Mouse (Mus musculus): Measurements from ENCODE around the gene Krt1.

Gene Krt1

DNA sequence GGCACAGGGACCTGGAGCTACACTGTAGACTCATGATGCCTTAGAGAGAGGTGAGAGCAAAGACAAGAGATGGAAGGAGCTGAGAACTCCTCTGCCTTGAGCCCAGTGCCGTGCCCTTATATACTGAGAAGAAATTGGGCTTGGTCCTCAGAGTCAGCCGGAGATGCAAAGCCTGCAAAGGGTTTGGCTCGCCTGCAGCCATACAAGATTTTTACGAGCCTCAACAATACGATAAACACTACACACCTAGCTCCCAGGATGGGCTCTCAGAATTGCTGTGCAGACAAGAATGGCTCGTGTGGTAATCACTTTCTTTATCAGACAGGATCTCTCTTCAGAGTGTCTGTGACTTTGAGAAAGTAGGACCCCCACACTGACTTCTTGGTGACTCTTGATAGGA, at the start of gene Krt1:
Gene Krt1 (minus strand): TSS at position 101 of the 400 bp plus-strand sequence.
- DNase-seq (ENCODE audit: low spot score in 2 of 2): no peak

DNA sequence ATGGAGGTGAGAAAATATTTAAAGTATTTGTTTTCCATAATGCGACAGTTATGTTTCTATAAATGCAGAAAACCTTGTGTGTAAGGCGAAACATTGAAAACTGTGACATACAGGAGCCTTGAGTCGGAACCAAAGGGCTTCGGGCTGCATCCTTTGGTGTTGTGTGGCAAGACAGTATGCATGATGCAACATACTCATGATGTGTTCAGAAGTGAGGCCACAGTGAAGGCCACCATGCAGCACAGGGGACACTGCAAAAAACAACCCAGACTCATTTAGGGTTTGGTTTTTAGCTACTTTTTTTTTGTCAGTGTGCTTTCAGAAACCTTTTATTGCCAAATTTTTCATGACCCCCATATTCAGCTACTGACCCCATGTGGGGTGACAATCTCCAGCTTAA, 44.6 kb upstream of the Krt1 start:
- DNase-seq (ENCODE audit: low spot score in 2 of 2): no peak

DNA sequence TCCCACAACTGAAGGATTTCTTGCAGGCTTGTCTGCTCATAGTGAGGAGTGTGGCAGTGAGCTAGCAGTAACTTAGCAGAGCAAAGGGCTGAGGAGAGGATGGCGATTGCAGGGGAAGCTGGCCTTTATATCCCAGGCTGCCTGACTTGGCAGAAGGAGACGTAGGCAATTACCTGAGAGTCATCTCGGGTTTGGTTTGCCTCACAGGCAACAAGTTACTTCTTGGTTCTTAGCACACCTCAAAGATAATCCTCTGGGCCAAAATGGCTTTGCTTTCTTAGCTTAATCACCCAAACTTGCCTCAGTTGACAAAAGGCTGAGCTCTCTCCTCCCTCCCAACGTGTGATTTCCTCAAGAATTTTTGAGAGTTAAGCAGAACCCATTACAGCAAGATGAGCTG, 42.2 kb upstream of the Krt1 start, which contains the start of gene Krt76:
Gene Krt76 (minus strand): TSS at position 101 of the 400 bp plus-strand sequence.
- no peak for DNase-seq (ENCODE audit: low spot score in 2 of 2)

DNA sequence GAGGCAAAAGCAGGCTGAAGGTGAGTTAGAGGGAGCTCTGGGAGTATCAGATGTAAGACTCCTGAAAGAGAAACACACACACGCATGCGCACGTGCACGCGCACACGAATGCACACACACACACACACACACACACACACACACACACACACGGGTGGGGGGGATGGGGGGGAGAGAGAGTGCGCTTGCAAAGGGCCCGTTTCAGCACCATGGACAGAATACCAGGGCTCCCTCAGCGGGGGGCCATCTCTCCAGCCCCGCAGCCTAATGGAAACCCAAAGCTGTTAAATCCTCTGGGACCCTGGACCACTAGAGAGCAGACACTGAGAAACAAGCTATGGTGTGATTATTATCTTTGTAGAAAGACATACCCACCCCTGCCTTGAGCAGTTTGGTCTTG, 29.2 kb upstream of the Krt1 start:
- no peak for DNase-seq (ENCODE audit: low spot score in 2 of 2)

DNA sequence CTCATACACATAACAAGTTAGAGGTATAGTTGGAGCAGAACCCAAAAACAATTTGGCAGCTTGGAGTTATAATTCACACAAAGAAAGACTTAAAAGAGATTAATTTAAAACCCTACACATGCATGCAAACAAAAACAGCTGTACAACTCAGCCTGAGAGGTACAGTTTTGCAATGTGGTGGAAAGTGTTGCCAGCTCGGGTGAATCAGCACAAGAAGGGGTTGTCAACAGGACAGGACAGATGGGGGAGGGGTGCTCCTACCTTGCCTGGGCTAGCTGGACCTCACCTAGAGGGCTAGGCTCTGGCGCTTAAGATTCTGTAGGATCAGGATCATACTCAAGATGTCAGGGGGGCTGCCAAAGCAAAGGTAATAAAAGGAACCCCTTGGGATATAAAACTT, 27.4 kb upstream of the Krt1 start:
- DNase-seq (ENCODE audit: low spot score in 2 of 2): no peak

DNA sequence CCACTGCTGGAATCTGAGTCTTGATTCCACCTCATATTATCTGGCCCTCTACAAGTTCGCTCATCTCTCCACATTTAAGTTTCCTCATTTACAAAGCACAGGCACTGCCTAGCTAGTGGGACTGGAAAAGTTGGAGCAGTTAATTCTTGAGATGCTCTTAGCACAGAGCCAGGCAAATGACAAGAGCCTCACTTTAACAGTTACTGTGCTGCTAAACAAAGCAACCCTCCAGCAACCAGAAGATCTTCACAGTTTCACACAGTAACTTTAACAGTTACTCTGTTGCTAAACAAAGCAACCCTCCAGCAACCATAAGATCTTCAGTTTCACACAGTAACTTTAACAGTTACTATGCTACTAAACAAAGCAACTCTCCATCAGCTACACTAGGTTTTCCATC, 23.8 kb upstream of the Krt1 start:
- DNase-seq (ENCODE audit: low spot score in 2 of 2): no peak

DNA sequence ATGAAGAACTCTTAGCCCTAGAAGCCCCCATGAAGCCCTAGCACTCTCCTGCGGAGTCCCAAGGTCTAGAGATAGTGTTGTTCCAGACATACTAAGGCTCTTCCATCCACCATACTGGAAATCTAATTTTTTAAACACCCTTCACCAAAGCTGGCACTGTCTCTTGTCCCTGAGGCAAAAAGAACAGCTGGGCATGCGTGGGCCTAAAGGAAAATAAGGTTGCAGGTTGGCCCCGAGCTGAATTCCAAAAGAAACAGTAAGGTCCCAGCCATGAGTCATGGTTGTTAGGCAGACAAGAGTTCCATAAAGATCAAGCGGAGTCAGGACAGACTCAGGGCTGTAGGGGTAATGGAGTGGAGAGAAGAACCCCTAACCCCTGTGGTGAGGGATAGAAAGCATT, 22.6 kb upstream of the Krt1 start:
- DNase-seq (ENCODE audit: low spot score in 2 of 2): no peak

DNA sequence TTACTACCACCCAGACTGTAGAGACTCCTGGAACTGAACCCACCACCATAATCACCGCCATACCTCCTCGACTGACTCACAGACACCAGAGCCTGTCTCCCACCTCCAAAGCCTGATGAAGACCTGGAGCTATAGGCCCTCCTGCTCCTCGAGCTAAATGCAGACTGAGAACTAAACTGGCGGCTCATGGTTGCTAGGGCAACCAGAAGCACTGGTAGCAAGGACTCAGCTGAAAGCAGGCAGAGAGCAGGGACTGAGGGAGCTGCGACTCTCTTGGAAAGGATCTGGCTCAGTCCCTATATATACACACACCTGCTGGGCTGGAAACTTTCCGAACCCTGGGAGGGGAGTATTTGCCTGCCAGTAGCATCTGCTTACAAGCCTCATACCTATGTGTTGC, 18.8 kb upstream of the Krt1 start, which contains the start of gene Krt77:
Gene Krt77 (minus strand): TSS at position 275 of the 400 bp plus-strand sequence.
- no peak for DNase-seq (ENCODE audit: low spot score in 2 of 2)

DNA sequence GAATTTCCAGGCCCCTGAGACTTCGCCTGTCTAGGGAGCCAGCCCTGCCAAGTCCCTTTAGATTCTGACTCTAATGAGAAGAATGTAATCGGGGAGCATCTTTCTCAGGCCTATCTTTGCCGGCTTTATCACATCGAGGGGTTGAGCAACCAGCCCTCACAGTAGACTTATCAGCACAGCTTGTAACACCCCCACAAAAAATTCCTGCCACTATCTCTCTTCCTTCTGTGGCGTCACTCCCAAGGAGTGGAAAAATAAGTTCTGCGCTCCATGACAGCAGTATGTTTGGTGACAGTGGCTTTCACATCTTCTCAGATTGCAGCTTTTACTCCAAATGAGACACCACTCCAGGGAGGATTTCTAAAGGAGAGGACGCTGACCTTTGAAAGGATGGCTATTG, 16.2 kb upstream of the Krt1 start:
- DNase-seq (ENCODE audit: low spot score in 2 of 2): no peak

DNA sequence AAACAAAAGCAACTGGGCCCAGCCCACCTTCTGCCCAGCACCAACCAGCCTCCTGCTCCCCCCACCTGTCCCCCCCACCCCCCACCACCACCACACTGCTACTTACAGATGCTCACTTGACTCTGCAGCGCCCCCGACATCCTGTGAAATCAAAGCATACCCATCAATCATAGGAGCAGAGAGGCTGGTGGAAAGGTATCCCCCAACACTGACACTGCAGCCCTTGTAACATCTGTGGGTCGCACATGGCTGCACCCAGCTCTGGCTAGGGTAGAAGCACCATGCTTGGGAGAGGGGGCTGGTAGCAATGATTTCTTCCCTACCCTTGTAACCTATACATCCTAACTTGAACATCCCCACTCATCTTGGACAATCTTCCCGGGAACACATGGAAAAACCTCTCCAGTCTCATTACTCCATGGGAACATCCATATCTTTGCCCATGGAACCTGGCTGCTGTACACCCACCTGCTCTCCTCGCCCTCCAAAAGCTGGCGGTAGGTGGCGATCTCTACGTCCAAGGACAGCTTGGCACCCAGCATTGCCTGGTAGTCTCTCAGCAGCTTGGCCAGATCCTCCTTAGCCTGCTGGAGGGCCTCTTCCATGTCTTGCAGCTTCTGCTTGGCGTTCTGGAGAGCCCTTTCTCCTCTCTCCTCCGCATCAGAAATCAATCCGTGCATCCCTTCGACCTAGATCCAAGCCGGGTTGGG, 10.0 kb upstream of the Krt1 start:
- DNase-seq (ENCODE audit: low spot score in 2 of 2): no peak

DNA sequence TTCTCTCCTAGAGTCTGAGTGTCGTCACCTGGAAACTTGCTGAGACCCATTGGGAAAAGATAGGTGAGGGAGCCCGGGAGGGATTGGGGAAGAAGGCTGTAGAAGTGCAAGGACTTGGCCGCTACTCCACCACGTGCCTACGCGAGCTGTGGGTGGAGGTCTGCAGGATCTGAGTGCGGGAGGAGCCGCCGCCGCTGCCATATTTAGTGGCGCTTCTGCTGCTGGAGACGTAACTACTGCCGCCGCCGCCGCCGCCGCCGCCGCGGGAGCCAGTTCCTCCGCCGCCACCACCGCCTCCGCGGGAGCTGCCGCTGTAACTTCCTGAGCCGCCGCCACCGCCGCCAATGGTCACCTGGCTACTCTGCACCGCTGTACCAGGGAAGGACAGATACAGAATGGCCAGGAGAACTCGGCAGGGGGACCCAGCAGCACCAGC, 9.2 kb upstream of the Krt1 start:
- no peak for DNase-seq (ENCODE audit: low spot score in 2 of 2)

DNA sequence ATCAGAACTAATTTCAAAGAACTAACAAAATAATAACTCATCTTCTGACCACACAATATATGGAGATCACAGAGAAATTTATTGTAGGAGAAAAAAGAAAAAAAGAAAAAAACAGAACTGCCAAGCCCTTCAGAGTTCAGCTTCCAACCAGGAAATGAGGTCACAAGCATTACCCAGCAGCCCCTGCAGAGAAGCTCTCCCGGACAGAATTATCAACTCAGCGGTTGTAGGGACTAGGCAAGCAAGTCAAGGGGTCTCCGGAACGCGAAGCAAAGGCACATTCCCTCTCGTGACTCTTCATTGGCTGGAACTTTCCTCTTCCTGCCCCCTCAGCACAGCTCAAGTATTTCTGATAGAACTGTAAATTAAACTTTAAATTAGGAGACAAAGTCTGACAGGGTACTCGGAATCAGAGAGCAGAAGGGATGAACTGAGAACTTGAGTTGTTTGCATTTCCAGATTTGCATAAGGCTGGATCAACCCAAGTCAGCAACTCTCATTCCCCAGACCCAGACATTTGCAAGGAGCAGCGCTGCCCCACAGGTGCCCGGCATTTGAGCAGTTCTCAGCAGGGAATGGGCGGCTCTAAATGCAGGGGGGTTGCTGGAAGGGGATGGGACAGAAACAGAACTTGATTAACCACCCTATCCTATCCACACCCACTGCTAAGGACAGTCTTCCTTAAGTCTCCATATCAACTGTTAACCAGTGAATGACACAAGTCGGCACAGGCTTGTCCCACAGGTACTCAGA, 8.3 kb upstream of the Krt1 start:
- DNase-seq (ENCODE audit: low spot score in 2 of 2): no peak

DNA sequence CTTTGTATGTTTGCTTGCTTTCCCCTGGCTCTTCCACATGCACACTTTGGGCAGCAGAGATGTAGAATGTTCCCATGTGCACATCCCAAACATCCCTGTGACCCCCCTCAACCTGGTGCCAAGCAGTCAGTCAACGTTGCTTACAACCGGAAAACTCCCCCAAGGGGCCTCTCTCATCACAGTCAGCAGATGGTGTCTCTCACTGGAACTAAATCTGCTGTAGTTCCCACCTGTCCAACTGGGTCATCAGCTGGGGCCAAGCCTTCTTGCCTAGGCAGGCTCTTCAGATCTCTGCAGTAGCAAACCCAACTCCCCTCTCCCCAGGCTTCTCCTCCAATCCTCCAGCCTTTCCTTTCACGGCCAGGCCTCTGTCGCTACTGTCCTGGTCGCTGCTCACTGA, 6.1 kb upstream of the Krt1 start:
- no peak for DNase-seq (ENCODE audit: low spot score in 2 of 2)

DNA sequence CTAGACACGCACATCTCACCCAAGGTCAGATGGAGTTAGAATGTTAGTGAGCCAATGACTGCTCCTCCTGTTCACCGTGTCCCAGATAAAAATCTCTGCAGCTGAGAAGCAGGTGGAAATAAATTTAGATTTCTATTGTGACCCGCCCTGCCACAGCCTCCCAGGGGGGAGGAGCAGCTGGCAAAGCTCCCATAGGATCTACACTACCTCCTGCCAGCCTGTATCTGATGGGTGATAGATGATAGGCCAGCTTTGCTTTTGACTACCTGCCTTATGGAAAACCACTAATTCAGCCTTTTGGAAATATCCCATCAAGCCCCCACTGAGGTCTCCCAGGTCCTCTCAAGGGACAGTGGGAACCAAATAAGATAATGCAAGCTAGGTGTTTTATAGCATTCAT, 5.1 kb upstream of the Krt1 start:
- DNase-seq (ENCODE audit: low spot score in 2 of 2): no peak

DNA sequence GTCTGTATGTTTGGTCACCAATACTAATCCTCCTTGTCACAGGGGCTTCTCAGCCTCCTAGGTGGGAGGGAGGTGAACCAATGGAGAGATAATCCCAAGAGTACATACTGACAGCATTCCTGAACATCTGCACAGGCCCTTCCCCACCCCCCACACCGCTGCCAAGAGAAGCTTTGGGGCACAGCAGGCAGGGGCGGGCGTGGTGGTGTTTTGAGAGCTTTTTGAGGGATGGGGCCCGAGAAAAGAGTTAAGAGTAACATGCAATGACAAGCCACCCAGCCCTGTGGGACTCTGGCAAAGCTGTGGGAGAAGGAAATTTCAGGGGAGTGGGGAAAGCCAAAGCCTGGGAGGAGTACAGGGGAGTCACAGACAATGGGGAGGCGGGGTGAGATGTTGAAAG, 3.7 kb upstream of the Krt1 start:
- no peak for DNase-seq (ENCODE audit: low spot score in 2 of 2)

DNA sequence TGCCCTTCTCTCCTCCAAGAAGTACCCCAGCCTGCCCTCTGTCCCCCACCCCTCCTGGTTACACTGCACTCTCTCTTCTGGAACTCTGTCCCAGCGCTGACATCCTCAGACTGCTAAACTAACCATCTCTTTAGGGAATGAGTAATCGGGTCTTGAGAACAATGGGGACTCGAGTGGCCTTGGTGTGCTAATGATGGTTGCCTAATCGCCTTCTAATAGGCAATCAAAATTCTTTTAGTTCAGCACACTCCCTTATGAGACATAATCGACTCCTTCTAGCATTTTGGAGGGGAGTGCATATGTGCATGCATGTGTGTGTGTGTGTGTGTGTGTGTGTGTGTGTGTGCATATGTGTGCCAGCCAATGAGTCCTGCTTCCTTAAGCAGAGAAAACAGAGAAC, 2.0 kb upstream of the Krt1 start:
- no peak for DNase-seq (ENCODE audit: low spot score in 2 of 2)

DNA sequence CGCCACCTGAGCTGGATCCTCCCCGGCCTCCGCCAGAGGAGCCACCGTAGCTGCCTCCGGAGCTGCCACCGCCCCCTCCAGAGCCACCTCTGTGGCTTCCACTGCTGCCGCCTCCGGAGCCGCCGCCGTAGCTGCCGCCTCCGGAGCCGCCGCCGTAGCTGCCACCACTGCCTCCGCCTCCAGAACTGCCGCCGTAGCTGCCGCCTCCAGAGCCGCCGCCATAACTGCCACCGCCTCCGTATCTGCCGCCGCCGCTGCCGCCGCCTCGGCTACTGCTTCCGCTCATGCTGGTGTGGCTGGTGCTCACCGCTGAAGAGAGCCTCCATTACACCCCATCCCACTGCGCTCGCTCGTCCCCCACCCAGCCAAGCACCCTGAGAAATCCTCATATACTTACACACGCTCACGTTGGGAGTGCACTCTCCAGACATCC, 4.6 kb downstream of the Krt1 start:
- peak in 1 of 2 experiments; percentile 65 for DNase-seq (ENCODE audit: low spot score in 2 of 2)

DNA sequence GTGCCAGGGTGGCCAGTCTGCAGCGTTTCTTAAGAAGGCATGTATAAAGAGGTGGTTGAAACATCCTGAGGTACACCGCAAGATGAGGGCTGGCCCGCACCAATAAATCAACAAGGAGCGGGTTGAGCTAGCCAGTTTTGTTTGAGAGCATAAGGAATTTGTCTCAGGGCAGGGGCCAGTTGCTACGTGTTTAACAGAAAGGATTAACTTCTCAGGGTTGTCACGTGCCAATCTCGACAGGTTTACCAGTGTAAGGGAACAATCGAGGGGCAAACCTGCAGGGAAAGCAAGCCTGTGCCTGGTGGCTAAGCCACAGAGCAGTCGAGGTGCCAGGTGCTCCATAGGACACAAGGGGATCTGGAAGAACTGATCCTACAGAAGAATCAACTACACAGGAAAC, 7.4 kb downstream of the Krt1 start:
- DNase-seq (ENCODE audit: low spot score in 2 of 2): no peak

DNA sequence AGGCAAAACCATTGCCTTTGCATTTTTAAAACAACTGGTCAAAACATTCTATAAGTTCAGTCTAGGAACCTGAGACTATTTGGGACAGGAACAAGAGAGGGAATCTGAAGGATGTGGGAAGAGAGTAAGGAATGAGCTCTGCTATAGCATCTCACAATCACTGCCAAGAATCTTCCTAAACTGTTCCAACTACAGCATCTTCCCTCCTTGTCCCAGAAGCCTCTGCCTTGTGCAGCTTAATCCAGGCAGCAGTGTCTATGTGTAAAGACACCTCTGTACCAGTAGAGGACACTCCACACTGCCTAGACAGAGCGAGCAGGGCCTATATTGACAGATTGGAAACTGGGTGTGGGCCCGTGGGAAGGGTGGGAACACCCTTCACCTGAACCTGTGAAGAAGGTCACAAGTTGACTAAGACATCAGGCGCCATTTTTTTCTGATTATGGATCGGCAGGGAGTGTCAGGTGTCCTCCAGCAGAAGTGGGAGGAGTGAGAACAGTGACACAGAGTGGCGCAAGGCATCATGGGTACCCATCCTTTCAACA, 15.7 kb downstream of the Krt1 start:
- no peak for DNase-seq (ENCODE audit: low spot score in 2 of 2)

DNA sequence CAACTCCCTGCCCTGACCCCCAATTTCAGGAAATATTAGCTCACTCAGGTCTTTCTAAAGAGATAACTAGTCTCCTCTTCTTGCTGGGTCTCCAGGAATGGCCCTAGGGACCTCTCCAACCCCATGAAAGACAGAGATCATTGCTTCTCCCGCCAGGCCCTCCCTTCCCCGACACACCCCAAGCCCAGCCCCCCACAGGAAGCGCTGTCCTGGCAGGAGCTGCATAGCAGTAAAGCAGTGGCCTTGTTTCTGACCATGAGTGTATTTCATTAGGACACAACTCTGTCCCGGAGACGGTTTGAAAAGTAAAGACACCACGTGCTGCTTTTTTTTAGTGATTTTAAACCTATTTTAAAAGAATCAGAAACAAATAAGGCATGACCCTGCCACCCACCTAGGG, 17.5 kb downstream of the Krt1 start:
- no peak for DNase-seq (ENCODE audit: low spot score in 2 of 2)

DNA sequence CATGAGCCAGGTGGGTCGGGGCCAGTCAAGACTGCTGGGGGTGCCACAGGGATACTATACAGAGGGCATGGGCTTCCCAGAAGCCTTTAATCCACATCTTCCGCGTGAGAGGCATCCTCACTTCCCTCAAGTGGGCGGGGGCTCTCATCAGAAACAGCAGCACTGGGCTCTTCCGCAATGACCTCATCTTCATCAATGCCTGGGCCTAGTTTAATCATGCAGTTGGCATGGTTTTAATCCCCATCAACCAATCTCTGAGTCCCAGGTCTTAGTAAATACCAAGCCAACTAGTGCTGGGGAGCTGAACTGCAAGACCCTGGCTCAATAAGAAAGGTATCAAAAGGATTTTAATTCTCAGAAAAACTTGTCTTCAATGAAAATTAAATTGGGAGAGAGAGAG, 21.2 kb downstream of the Krt1 start:
- no peak for DNase-seq (ENCODE audit: low spot score in 2 of 2)

DNA sequence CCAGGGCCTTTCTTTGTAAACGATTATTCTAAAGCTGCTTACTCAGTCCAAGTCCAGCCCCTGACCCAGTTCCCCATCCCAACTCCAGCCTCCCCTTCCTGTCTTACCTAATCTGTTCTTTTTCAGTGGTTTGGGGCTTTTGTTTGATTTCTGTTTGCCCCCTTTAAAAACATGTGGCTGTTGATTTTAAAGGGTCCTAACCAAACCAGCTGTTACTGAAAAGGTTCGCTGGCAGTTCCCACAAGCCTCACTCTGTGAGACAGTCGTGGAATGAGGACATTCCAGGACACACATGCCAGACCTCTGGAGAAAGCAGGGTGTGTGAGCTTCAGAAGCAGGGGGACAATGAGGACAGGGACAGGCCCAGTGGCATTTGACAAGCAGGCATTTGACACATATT, 28.8 kb downstream of the Krt1 start:
- DNase-seq (ENCODE audit: low spot score in 2 of 2): no peak

DNA sequence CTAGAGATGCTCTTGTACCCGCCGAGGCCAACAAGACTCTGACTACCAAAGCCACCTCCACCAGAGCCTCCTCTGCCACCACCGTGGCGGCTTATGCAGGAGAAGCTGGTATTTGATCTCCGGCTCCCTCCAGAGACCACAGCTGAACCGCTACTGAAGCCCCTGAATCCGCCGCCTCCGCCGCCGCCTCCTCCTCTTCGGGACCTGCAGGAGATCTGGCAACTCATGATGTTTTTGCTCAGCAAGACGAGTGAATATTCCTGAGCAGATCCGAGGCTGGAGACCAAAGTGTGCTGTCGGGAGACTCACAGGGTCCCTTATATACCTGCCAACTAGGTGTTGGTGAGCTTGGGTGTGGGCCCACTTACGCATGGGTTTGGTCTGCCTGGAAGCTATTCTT, 32.7 kb downstream of the Krt1 start, which contains the start of gene Krt2:
Gene Krt2 (minus strand): TSS at position 295 of the 400 bp plus-strand sequence.
- DNase-seq (ENCODE audit: low spot score in 2 of 2): no peak

Data from spleen, postnatal 4 days (tissue).